Mouse (Mus musculus) erythroid progenitor cell, adult 5-6 weeks (primary cell): ENCODE results near the gene Sit1. TPM values are rescaled to one million over a fixed set of nuclear protein-coding genes. Genes with fewer than 3 reads are reported as not detected.
"Not testable (repeated sequence)": the region's sequence is repeated elsewhere in the genome, so short reads cannot be mapped to it uniquely, and the experiment has no call there.

Experiments used
- ATAC-seq: replicated peaks from 2 replicates; pipeline ENCODE4 v1.8.0; 2016; ENCODE audit warnings: moderate number of reproducible peaks, mild to moderate bottlenecking, moderate TSS enrichment, inconsistent platforms; ENCODE audit not compliant: poor library complexity, low FRiP score, severe bottlenecking
- total RNA-seq, 2 experiments: library from RNA; stranded (forward) in 1 of 2; stranded (reverse) in 1 of 2; fragments of 150-400 nt in 1 of 2; fragments of 186-747, 209-891 nt in 1 of 2; gene quantifications; 2 replicates each; pipeline versions ENCODE4 v1.2.3 to v1.2.4; 2015 to 2017; ENCODE audit warnings: low replicate concordance in 2 of 2

The Sit1 gene
- total RNA-seq, 2 experiments from 2014 or later: not detected

DNA sequence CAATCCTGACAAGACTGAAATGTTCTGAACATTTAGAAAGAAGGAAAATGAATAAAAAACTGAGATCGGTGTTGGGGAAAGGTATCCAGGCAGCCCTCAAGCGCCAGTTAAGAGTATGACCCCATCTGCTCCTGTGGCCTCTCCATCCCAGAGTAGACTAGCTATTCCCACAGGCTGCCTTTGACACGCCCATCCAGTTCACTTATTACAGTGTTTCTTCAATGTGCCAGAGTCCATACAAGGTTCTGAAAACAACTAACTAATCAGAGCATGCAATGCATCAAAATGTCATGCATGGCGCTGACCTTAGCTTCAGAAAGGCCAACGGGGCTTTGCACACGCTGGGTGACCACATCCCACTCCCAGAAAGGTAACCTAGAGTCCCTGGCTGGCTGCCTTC, 20.0 kb upstream of the Sit1 start:
- ATAC-seq: no peak

DNA sequence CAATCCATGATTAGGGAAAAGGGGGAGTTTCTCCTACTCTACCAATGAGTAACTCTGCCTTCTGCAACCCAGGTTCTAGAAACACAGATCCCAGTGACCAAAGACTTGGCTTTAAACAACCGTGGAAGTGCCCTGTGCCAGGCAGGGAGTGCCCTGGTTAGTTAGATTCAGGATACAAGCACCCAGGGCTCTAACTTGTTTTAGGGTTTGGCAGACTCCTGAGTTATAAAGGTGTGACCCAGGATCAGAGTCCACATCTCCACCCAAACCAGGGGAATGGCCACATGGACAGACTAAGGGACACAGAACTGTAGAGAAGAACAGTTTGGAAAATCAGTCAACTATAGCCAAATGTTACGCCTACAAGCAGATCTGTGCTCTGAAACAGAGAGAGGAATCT, 19.5 kb upstream of the Sit1 start:
- no peak for ATAC-seq

GRCm38 (mm10) chr4:43499407-43500333, 16.1 kb upstream of the Sit1 start, which contains the start of gene Arhgef39:
TSS of gene Arhgef39 (minus strand) at chr4:43499695.
- peak; percentile 89 for ATAC-seq

GRCm38 (mm10) chr4:43498983-43499382, 15.4 kb upstream of the Sit1 start:
- ATAC-seq: peak; percentile 82

- no peak for ATAC-seq
These were observed 14.4 kb upstream of the Sit1 start for GRCm38 (mm10) chr4:43497946-43498345.

GRCm38 (mm10) chr4:43497405-43497804, 13.9 kb upstream of the Sit1 start:
- ATAC-seq: no peak

- no peak for ATAC-seq
These were observed 13.1 kb upstream of the Sit1 start for GRCm38 (mm10) chr4:43496587-43496986.

DNA sequence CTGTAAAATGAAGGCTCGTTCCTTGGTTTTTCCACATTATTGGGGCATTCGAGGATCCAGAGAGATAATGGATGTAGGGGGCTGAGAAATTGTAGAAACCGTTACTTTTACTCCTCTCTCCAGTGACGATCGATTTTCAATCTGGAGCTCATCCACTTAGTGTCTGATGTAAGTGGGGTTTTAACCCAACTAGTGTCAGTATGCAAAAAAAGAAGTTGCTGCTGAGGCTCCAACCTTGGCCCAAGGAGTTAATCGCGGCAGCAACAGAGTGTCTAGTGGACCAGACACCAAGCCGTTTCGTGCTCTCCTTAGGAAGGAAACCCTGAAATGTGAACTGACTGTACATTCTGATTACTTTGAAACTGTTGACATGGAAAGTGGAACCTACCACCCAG, 10.3 kb upstream of the Sit1 start:
- ATAC-seq: no peak

DNA sequence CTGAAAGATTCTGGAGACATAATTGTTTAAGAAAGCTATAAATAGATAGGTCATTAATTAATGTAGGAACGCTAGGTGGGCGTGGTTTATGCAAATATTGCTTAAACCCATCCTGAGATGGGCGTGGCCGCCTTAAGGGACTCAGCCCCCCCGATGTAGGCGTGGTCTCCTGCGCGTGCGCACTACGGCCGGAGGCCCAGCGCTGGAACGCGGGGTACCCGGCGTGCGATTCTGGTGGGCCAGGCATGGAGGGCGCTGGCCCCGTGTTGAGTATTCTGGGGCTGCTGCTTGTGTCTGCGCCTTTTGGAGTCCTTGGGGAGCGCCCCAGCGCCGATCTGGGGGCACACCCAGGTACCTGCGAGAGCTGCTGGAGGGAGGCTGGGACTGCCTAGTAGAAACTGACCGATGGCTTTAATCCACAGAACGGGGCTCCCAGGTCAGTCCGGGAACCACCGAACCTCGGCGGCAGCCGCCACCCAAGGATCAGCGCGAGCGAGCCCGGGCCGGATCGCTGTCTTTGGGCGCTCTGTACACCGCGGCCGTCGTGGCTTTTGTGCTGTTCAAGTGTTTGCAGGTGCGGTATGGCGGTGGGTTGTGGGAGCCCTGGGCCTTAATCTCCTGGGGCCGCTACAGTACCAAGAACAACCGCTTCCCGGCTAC, 9.8 kb upstream of the Sit1 start:
- ATAC-seq: peak; percentile 81

DNA sequence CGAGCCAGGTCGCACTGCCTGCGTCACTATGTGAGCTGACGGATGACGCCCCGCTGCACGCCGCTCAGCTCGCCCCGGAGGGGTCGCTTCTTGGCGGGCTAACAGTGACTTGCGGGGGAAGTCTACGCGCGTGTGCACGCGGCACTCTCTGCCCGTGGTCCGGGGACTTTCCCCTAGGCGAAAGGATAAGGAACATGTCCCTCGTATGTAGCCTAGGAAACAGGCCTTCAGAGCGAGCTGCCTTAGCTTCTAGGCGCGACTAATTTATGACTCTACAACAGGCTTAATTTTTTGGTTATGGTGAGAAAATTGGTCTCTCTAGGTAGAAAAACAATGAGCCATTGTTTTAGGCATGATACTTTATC, 9.3 kb upstream of the Sit1 start, which contains the start of gene Ccdc107:
Gene Ccdc107, plus strand, starts transcription at position 80 of the 365 bp plus-strand sequence.
- ATAC-seq: peak; percentile 91

DNA sequence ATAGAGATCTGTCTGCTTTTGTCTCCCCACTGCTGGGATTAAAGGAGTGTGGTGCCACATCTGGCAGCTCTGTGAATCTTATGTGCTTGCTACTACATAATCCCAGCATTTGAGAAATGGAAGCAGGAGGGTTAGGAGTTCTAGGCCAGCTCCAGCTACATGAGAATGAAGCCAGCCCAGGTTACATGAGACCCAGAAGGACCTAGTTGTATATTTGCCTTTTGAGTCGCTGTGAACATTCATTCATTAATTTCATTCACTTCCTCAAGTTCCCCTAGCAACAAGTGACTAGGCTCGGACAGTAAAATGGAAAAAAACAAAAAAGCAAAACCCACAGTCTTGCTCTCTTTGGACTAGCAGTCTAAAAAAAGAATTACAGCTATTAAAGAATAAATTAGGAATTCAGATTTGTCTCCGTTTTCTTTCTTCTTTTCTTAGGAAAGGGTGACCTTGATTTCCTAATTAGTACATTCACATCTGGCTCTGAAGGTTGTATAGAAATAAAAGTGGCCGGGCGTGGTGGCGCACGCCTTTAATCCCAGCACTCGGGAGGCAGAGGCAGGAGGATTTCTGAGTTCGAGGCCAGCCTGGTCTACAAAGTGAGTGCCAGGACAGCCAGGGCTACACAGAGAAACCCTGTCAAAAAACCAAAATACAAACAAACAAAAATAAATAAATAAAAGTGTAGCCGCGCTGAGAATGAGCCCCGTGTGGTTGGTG, 8.7 kb upstream of the Sit1 start:
- no peak for ATAC-seq

GRCm38 (mm10) chr4:43490801-43491200, 7.3 kb upstream of the Sit1 start:
- peak; percentile 22 for ATAC-seq

GRCm38 (mm10) chr4:43489611-43490010, 6.1 kb upstream of the Sit1 start:
- no peak for ATAC-seq

- not testable (repeated sequence) for ATAC-seq
These were observed 2.1 kb upstream of the Sit1 start for GRCm38 (mm10) chr4:43485666-43486065.

DNA sequence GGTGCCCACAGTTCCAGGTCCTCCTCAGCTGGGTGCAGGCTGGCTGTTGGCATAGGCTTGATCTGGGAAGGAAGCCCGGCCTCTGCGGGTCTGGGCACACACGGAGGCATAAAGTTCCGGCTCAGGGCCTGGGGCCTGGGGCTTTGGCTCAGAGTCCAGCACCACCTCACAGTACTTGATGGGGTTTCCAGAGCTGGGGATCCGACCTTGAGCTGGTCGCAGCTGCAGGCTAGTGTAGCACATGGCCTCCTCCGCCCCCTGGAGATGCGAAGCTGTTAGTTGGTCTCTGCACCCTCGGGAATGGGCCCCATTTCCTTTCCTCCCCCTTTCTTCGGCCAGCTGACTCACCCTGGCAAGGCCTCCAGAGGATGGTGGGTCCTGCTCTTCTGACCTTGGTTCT, 943 bp downstream of the Sit1 start:
- no peak for ATAC-seq

GRCm38 (mm10) chr4:43481894-43482456, 1.6 kb downstream of the Sit1 start:
- ATAC-seq: no peak

DNA sequence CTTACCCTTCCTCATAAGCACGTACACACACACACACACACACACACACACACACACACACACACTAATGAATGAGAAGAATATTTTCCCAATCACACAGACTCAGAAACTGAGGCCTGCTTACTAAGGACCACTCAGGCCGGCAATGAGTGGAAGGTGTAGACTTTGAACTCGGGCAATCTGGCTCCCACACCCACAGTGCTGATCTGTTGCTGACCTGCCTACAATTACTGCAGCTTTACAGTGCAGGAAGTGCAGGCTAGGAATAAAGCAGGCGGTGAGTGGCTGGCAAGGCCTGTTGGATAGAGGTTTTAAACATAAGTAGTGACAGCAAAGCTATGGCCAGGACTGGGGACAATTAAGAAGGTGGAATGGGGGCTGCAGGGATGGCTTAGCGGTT, 2.5 kb downstream of the Sit1 start:
- ATAC-seq: no peak

GRCm38 (mm10) chr4:43478906-43479832, 4.4 kb downstream of the Sit1 start:
- no peak; the same call in 1 of the 2 replicates for ATAC-seq

- no peak; the same call in 1 of the 2 replicates for ATAC-seq
These were observed 5.0 kb downstream of the Sit1 start for GRCm38 (mm10) chr4:43478534-43478858.
